In the genomic region with DNA sequence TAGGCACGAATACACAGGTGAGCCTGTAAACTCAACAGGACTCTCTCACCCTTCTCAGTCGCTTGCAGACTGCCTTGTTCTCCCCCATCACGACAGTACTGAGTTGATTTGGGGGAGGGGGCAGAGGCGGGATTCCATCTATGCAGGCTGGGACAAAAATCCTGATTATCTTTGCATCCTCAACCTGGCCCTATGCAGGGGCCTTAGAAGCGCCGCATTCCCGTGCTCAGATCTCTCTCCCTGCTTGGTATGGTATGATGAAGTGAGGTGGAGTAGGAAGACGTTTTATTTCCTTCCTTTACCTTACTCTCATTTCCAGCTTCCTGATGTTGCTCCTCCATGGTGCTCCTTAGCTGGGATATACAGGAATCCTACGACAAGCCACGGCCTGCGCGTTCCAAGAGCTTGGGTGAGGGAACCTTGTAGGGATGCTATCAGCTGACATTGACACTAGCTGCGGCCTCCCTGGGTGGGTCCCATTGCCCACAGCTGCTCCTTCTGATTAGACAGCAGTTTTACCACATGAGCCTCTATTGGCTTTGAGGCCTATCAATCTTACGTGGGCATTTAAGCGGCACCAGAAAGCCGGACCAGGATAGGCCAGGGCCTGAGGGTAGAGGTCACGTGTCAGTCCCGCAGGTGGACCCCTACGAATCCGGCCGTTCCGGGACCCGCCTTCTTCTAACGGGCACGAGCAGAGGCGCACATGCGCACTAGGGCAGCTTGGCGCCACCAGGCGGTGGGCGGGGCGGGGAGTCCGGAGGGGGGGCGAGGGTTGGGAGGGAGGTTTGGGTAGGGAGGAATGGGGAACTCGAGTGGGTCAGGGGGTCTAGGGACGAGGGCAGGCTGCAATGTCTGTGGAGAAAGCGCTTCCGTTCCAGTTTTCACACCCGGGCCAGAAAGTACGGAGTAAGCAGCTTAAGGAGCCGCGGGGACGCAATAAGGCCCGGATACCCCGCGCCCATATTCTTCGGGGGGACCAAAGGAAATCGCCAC, we compare ENCODE assay signal across 8 mouse cellular contexts. TPM values are rescaled to one million over a fixed set of nuclear protein-coding genes. Genes with fewer than 3 reads are reported as not detected.
DNase-seq lines count a peak whose midpoint lies in the region; ATAC-seq and TF ChIP-seq lines count a peak whose summit lies in the region.

Snx32 (minus strand) TSS at position 508 of the 996 bp plus-strand sequence.

- peak; percentile 99 for ATAC-seq in CD4-positive, CD25-positive, alpha-beta regulatory T cell, adult 4 months
- ATAC-seq in heart, embryonic 14.5 days (ENCODE audit: insufficient number of reproducible peaks, insufficient read depth, low FRiP score, low read depth): peak; percentile 100
- peak; percentile 99 for ATAC-seq in liver, embryonic 14.5 days (ENCODE audit: insufficient read depth)
- peak; percentile 99 for ATAC-seq in neural tube, embryonic 11.5 days (ENCODE audit: insufficient read depth, low FRiP score, low TSS enrichment)
- ATAC-seq in stomach, postnatal 0 days (ENCODE audit: low FRiP score, low TSS enrichment): peak; percentile 98

- no peaks in the 10 kb centered on the region for H3K9me3 ChIP-seq in heart, embryonic 14.5 days (ENCODE audit: control insufficient read depth, low read length)
- H3K9me3 ChIP-seq in liver, embryonic 14.5 days (ENCODE audit: control insufficient read depth, low read length): no peaks in the 10 kb centered on the region
- H3K9me3 ChIP-seq in neural tube, embryonic 11.5 days (ENCODE audit: control insufficient read depth, low read length): no peaks in the 10 kb centered on the region
- H3K9me3 ChIP-seq in stomach, postnatal 0 days (ENCODE audit: control insufficient read depth, low read length): no peaks in the 10 kb centered on the region

- H3K9ac ChIP-seq in heart, embryonic 14.5 days (ENCODE audit: low read length): peak within 1 kb of the TSS; percentile 76
- H3K9ac ChIP-seq in liver, embryonic 14.5 days (replicated peaks): peak within 1 kb of the TSS; percentile 83
- H3K9ac ChIP-seq in neural tube, embryonic 11.5 days (ENCODE audit: low read length): peak within 1 kb of the TSS; percentile 42
- peak within 1 kb of the TSS; percentile 59 for H3K9ac ChIP-seq in stomach, postnatal 0 days (ENCODE audit: low read length)

- TF ChIP-seq CTCF in liver, embryonic 14.5 days (IDR thresholded peaks at IDR 0.05; ENCODE audit: low read depth): peak; percentile 69
- TF ChIP-seq CTCF in stomach, postnatal 0 days (IDR thresholded peaks at IDR 0.05; ENCODE audit: low read depth): peak; percentile 56

- 2% methylated on average over 47 of the region's 47 CpGs for WGBS in heart, embryonic 14.5 days
- 2% methylated on average over 47 of the region's 47 CpGs for WGBS in liver, embryonic 14.5 days (ENCODE audit: insufficient replicate concordance)
- WGBS in neural tube, embryonic 11.5 days: 3% methylated on average over 47 of the region's 47 CpGs
- 2% methylated on average over 47 of the region's 47 CpGs for whole genome bisulfite sequencing in stomach, postnatal 0 days

- DNase-seq in c-Kit-negative CD71-positive TER-119-positive erythroid progenitor cells, embryonic 14.5 days (ENCODE audit: low read depth, low spot score): peak; percentile 98
- DNase-seq in fibroblast of lung, adult 2 months (ENCODE audit: low read depth): peak; percentile 99
- DNase-seq in kidney, postnatal 14 days: peak; percentile 99
- peak; percentile 99 to 100 (median 100) for DNase-seq in liver, embryonic 14.5 days (ENCODE audit: low read depth in 3 of 3, low spot score in 3 of 3)
- peak; percentile 94 for DNase-seq in neural tube, embryonic 11.5 days (ENCODE audit: low spot score)
- DNase-seq in stomach, postnatal 0 days (ENCODE audit: low spot score): peak; percentile 90

- no peaks in the 10 kb centered on the region for H3K27me3 ChIP-seq in heart, embryonic 14.5 days (ENCODE audit: control insufficient read depth, insufficient read depth, low read length)
- H3K27me3 ChIP-seq in liver, embryonic 14.5 days (ENCODE audit: control insufficient read depth, insufficient read depth, low read length): no peaks in the 10 kb centered on the region
- H3K27me3 ChIP-seq in neural tube, embryonic 11.5 days (ENCODE audit: control insufficient read depth, insufficient read depth, low read length): no peaks in the 10 kb centered on the region
- no peaks in the 10 kb centered on the region for H3K27me3 ChIP-seq in stomach, postnatal 0 days (ENCODE audit: control insufficient read depth, insufficient read depth, low read length)

- peak within 1 kb of the TSS; percentile 54 to 58 for H3K4me3 ChIP-seq in heart, embryonic 14.5 days (ENCODE audit: control insufficient read depth in 1 of 2, insufficient read depth in 1 of 2, low read depth in 1 of 2, low read length in 2 of 2)
- peak within 1 kb of the TSS; percentile 70 to 75 for H3K4me3 ChIP-seq in liver, embryonic 14.5 days (ENCODE audit: insufficient read depth in 1 of 2, low read depth in 2 of 2, low read length in 2 of 2)
- H3K4me3 ChIP-seq in neural tube, embryonic 11.5 days (ENCODE audit: low read depth, low read length): peak within 1 kb of the TSS; percentile 46
- H3K4me3 ChIP-seq in stomach, postnatal 0 days (ENCODE audit: low read depth, low read length): peak within 1 kb of the TSS; percentile 44

- H3K36me3 ChIP-seq in heart, embryonic 14.5 days (ENCODE audit: control insufficient read depth, insufficient read depth, low read length): no peaks in the 10 kb centered on the region
- H3K36me3 ChIP-seq in liver, embryonic 14.5 days (replicated peaks; ENCODE audit: control insufficient read depth, insufficient read depth, low read depth): no peaks in the 10 kb centered on the region
- no peaks in the 10 kb centered on the region for H3K36me3 ChIP-seq in neural tube, embryonic 11.5 days (ENCODE audit: control insufficient read depth, insufficient read depth, low read length)
- no peaks in the 10 kb centered on the region for H3K36me3 ChIP-seq in stomach, postnatal 0 days (ENCODE audit: control insufficient read depth, insufficient read depth, low read length)

- TF ChIP-seq EP300 in liver, embryonic 14.5 days (IDR thresholded peaks at IDR 0.05; ENCODE audit: low read depth): peak; percentile 61
- no peak for TF ChIP-seq EP300 in stomach, postnatal 0 days (optimal IDR thresholded peaks at IDR 0.05)

- peaks cover 14 to 16% of the 10 kb centered on the region in 2 experiments for H3K4me1 ChIP-seq in heart, embryonic 14.5 days (ENCODE audit: control insufficient read depth in 2 of 2, insufficient read depth in 2 of 2, low read length in 2 of 2)
- peaks cover 21 to 32% of the 10 kb centered on the region in 2 experiments for H3K4me1 ChIP-seq in liver, embryonic 14.5 days (replicated peaks; ENCODE audit: control insufficient read depth in 2 of 2, insufficient read depth in 2 of 2, low read length in 1 of 2)
- peaks cover 6% of the 10 kb centered on the region for H3K4me1 ChIP-seq in neural tube, embryonic 11.5 days (ENCODE audit: control insufficient read depth, insufficient read depth, low read length)
- H3K4me1 ChIP-seq in stomach, postnatal 0 days (replicated peaks; ENCODE audit: control insufficient read depth, insufficient read depth): peaks cover 5% of the 10 kb centered on the region; the same call in 1 of the 2 replicates

- H3K4me2 ChIP-seq in heart, embryonic 14.5 days (ENCODE audit: low read length): peak within 1 kb of the TSS; percentile 91
- peak within 1 kb of the TSS; percentile 99 for H3K4me2 ChIP-seq in liver, embryonic 14.5 days (ENCODE audit: low read depth)
- H3K4me2 ChIP-seq in neural tube, embryonic 11.5 days (ENCODE audit: low read depth): peak within 1 kb of the TSS; percentile 75
- H3K4me2 ChIP-seq in stomach, postnatal 0 days (replicated peaks; ENCODE audit: low read depth): peak within 1 kb of the TSS; percentile 77

- peak within 1 kb of the TSS; percentile 52 to 64 for H3K27ac ChIP-seq in heart, embryonic 14.5 days (replicated peaks in 1 of 2; ENCODE audit: control insufficient read depth in 1 of 2, insufficient read depth in 1 of 2, low read depth in 2 of 2, low read length in 2 of 2)
- peak within 1 kb of the TSS; percentile 74 for H3K27ac ChIP-seq in liver, embryonic 14.5 days
- H3K27ac ChIP-seq in neural tube, embryonic 11.5 days (ENCODE audit: low read depth, low read length): peak within 1 kb of the TSS; percentile 7; the same call in 1 of the 2 replicates
- peak within 1 kb of the TSS; percentile 67; the same call in 1 of the 2 replicates for H3K27ac ChIP-seq in stomach, postnatal 0 days (replicated peaks)

RNA-seq across cellular contexts. Expression of gene Snx32, which starts in this region (rescaled TPM):
- 10 to 100 TPM; 20.2 to 23.6 TPM for polyA plus RNA-seq in CD4-positive, CD25-positive, alpha-beta regulatory T cell, adult 4 months (2017; shearing (Covaris generic))
- polyA plus RNA-seq in heart, embryonic 14.5 days (2014; fragmentation: Nextera tagmentation; extraction: Ambion mirVana): 16.5 and 17.9 TPM in 2 replicates
- 9.0 and 9.3 TPM in 2 replicates for polyA plus RNA-seq in liver, embryonic 14.5 days (2012; rRNA removed)
- polyA plus RNA-seq in liver, embryonic 14.5 days (2014; fragmentation: Nextera tagmentation; extraction: Ambion mirVana): 4.7 and 5.5 TPM in 2 replicates
- polyA plus RNA-seq in neural tube, embryonic 11.5 days (2014; fragmentation: Nextera tagmentation; extraction: Ambion mirVana): 20.9 and 23.0 TPM in 2 replicates
- 2.8 and 3.8 TPM in 2 replicates for polyA plus RNA-seq in stomach, postnatal 0 days (2015; fragmentation: Nextera tagmentation; extraction: Ambion mirVana)

Comparison
In these comparisons a context has a peak if more than half of its experiments do, and no peak if none do; other contexts are left out.
1. Peak in every context shown above with its lines: DNase-seq, ATAC-seq, H3K4me3 ChIP-seq and H3K27ac ChIP-seq.
2. H3K27ac ChIP-seq: peak in every context shown above with its lines; median percentile 74 in liver, embryonic 14.5 days; 67 in stomach, postnatal 0 days; 58 in heart, embryonic 14.5 days; 7 in neural tube, embryonic 11.5 days.